Mouse (Mus musculus): ENCODE results near the gene Cyb561d2.
A peak's percentile ranks its signal among the peaks of the same experiment; 100 is the strongest.

GRCm38 (mm10) chr9:107568331-107569261 is 26.6 kb upstream of the Cyb561d2 start:
- TF ChIP-seq CTCF (IDR thresholded peaks at IDR 0.05; ENCODE audit: control insufficient read depth, insufficient read depth, insufficient replicate concordance, low read depth, low read length) (no peak), POLR2A (IDR thresholded peaks at IDR 0.05; ENCODE audit: control insufficient read depth, low read depth, low read length) (0 out of 2 replicates have a peak, but pooled peaks have one; percentile 21)

All from testis, adult 2 months (tissue).